Mouse (Mus musculus) left cerebral cortex, postnatal 14 days (tissue): ENCODE measurements at regions not wholly inside any gene's neighbourhood (a gene's known extent, or its start where the extent isn't known, plus 50 kb on each side); places are given as distances from the start of the nearest gene placed in this dataset.
A peak's percentile ranks its signal among the peaks of the same experiment; 100 is the strongest.

Source experiments
- DNase-seq, 2 experiments: peaks; one replicate each; pipeline ENCODE4 v3.0.0; 2021 to 2022; ENCODE audit warnings: low spot score in 2 of 2, mixed read lengths in 1 of 2
- intact Hi-C: fragments of 180-260 bp; cut with DNase I; formaldehyde crosslinking; loops from one replicate; pipeline ENCODE4 v1.15.1; 2025

DNA sequence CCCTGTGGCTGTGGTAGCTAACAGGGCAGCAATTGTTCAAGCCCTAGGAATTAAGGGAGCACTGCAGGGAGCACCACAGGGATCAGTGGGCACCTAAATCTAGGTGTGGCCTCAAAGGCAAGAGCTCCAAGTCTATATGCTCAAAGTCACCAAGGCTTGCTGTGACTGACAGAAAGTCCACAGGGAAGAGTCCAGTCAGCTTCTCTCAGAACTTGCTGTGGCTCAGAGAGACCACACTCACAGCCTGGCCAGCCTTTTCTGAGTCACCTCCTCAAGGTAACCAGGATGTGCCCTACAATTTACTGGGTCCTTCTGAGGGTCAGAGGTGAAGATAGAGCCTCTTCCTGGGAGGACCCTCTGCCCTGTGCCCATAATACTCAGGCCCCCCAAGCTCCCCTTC, 86.7 kb downstream of the Zfp706 start:
- intact Hi-C loops = no loop called here
- no peak for DNase-seq

DNA sequence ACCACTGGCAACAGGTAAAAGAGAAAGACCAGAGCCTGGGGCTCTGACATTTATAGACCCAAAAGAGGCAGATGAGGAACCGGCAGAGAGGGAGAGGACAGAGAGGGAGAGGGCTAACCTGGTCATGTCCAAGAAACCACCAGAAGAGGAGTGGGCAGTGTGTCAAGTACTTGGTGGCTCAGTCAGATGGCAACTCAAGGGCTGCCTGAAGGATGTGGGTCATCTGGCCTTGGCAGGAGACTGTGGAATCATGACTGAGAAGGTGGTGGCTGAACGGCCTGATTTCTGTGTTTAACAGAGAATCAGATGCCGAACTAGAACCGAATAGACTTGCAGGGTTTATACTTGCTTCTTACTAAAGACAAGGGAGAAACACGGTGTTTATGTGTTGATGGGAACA, 87.9 kb downstream of the Zfp706 start:
- intact Hi-C loops = no loop called here

DNA sequence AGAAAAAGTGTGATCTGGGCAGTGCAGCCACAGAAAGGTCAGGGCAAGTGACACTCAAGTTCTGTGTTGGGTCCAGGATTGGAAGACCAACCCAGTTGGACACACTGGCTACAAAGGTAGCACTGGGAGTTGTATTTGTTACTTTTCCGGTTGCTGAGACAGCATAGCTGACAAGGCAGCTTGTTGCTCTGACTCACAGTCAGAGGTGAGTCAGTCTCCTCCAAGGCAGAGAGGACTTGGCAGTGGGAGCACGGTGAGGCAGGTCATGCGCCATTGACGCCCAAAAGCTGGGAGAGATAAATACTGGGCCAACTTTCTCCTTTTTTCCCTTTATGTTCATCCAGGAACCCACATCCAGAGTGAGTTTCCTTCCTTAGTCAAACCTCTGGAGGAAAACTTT, 88.4 kb downstream of the Zfp706 start:
- no peak for DNase-seq
- intact Hi-C loops = no loop called here

More for the DNA sequence above, 87.9 kb downstream of the Zfp706 start:
- DNase-seq = no peak

DNA sequence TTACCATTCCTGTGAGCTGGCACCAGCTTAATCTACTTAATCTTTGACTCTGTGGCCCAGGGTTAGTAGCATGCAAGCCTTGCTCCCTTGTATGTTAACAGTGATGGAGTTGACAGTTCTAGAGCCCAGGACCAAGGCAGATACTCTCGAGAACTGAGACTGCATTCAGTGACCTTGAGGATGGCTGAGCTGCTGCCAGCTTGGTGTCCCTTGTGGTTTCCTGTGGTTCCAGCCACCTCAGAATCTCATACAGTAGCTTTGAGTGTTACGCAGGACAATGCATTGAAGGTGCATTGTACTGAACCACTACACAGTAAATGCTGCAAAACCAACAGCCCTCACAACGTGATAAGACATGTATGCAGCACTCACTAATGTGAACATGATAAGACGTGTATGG, 90.6 kb downstream of the Zfp706 start:
- intact Hi-C loops = no loop called here

DNA sequence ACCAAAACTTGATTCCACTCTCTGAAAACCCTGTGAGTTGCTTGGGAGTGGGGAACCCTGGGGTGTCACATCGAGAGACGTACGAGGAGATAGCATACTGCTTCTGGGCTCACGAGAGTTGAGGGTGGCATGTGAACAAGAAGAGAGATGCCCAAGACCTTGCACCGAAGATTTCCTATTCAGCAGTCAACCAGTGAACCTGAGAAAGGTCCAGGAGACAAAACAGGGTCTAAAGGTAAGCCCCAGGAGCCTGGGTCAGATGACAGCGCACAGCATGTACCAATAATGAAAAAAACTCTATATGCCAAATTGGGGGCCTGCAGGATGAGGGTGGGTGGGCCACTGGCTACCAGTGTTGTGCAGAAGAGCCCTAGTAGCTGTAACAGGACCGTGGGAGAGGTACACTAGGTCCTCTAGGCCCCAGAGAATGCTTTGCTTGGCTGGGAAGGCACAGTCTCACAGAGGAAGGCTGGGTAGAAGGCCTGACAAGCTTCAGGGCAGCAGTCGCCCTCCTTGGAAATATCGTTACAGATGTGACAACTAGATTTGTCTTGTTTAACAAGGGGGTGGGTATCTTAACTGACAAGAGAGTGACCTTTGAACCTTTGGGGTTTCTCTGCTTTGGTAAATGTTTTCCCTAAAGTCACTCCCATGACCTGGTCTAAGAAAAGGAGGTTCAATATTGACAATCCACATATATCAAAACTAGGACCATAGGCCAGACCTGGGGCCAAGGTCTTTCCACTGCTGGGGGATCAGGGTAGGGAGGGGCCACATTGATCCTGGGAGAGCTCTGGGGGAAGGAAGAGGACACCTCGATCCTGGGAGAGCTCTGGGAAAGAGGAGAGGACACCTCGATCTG, 93.1 kb downstream of the Zfp706 start:
- intact Hi-C loops = no loop called here
- no peak for DNase-seq

More for the DNA sequence above, 90.6 kb downstream of the Zfp706 start:
- no peak for DNase-seq

DNA sequence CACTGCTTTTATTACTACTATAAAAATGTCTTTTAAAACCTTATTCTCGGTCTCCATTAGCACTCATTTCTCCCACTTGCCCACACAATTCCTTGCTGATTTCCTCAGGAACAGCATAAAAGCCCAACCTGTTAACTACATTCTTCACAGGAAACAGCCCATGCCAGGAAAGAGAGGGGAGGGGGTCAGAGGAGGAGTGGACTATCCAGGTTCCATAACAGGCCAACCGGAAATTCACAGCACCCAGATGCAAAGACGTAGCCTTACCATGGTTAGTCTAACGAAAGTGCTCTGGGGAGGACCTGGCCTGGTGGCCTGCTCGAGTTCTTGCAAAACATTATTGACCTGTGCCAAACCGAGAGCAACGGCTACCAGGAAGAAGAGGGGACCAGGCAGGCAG, 94.3 kb downstream of the Zfp706 start:
- intact Hi-C loops = no loop called here
- no peak for DNase-seq

DNA sequence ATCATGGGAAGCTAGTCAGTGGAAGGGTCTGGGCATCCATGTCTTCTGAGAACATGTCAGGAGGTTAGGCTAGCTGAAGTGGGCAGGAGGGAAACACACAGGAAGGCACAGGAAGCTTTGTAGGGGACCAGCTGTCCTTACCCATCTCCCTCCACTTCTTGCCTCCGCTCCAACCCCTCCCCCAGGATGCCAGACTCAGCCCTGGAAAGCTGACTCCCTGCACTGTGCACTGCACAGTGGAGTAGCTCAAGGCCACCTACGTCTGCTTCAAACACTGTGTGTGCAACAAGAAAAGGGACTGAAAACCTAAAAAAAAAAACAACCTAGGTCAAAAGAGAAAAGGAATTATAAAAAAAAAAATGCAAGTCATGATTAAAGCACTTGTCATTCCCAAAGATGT, 97.3 kb downstream of the Zfp706 start:
- intact Hi-C loops = no loop called here
- no peak for DNase-seq

DNA sequence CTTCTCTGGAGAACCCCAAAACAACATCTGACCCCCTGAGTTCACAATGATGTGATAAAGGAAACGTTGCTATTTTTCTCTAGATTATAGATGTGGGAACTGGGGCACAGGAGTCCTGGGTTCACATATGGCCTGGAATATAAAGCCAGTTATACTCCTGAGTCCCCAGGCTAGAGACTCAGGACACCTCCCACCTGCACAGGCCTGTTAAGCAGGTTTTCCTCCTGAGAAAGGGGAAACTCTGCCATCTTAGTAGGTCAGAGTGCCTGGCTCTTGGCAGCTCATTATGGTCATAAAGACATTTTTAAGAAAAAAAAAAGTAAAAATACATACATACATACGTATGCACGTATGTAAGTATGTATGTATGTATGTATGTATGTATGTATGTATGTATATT, 98.1 kb downstream of the Zfp706 start:
- intact Hi-C loops = no loop called here
- DNase-seq = no peak

DNA sequence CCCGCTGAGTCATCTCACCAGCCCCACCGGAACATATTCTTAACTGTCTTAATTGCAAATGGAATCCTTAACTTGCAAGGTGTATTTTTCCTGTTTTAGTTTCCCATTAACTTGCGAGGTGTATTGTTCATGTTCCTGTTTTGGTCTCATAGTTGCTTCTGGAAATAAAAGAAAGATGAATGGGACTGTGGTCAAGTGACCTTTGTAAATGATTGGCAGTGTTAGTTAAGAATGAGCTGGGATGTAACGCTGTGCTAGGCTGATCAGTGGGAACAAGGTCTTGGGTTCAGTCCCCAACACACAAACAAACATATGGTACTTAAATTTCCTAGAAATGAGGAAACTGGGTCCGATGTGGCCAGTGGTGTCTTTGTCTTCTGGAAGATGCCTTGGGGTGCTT, 100.8 kb downstream of the Zfp706 start:
- DNase-seq = no peak
- intact Hi-C loops = no loop called here

DNA sequence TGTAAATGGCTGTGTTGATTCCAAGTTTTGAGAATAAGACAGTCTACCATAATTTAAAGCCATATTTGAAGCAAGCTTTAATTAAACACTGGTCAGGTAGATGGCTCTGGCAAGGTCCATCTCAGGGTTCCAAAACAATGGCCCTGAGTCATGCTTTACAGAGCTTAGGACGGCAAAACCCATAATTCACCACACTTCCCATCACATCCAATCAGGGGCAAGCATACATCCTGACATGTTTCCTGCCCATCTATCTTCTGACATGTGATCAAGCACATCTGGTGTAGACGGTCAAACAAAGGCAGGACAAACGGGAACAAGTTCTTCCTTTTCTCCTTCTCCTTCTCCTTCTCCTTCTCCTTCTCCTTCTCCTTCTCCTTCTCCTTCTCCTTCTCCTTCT, 101.5 kb downstream of the Zfp706 start:
- DNase-seq = no peak
- intact Hi-C loops = no loop called here

DNA sequence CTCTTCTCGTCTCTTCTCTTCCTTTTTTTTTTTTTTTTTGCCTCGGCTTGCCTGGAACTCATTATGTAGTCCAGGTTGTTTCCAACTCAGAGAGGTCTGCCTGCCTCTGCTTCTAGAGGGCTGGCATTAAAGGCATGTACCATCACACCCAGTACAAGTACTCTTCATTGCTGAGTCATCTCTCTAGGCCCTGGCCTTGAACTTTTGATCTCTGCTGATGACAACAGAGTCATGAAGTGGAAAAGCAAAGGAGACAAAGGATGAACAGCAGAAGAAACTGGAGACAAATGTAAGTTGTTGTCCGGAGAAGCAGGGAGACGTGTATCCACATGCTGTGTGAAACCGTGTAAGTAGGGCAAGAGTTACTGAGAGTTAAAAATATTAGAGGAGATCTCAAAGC, 103.7 kb downstream of the Zfp706 start:
- no peak for DNase-seq
- intact Hi-C loops = loop anchor here (5.0 kb wide), 1 partner anchor 112 kb away; no protein-coding TSS in a partner anchor

DNA sequence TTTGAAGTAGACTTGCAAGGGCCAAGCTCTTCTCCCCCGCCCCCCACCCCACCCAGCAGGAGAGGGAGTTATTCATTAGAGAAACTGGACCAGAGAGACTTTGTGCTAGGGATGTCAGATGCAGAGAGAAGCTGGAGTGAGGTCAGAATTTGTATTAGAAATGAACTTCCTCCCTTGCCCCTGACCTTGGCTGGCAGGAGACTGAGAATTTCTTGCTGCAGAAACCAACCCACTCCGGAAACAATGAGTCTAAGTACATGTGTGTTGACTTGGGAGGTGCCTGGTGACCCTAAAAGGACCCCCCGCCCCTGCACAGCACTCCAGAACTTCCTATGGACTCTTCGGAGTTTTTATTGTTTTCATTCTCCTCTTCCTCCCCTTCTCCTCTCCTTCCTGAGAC, 104.3 kb downstream of the Zfp706 start:
- DNase-seq = no peak
- intact Hi-C loops = loop anchor here (5.0 kb wide), 1 partner anchor 111 kb away; no protein-coding TSS in a partner anchor

DNA sequence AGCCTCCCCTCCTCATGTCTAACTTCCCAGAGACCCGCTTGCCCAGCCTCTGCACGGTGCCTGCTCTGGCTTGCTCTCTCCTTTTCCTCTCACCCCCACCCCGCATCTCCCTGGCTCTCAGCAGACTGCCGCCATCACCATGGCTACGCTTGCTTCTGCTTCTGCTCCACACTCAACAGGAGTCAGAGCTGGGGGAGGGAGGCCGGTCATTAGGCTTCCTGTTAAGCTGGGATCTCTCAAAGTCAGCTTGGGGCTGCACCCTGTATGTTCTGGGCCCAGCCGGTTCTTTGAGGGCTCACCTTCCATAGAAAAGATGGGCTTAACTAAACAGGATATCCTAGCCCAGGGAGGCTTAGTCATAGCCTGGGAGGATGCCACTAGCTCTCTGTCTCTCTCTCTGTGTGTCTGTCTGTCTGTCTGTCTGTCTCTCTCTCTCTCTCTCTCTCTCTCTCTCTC, 105.7 kb downstream of the Zfp706 start:
- DNase-seq = peak; percentile 74 to 82
- intact Hi-C loops = loop anchor here (5.0 kb wide), 1 partner anchor 110 kb away; no protein-coding TSS in a partner anchor

DNA sequence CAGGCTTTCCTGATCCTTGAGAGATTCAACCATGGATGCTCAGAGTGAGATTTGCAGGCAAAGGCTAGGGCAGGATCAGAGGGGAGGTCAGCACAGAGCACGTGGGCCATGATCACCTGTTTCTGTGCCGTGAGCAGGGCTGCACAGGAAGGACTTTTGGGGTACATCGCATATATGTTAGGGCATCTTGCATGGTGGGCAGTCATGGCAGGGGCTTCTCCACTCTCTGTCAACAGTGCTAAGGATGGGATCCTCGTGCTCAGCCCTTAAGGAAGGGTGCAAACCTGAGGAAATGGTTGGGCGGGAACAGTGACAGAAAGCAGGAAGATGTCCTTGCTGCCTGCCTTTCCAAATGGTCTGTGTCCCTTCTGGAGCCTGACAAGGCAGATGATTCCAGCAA, 106.2 kb downstream of the Zfp706 start:
- no peak for DNase-seq
- intact Hi-C loops = loop anchor here (5.0 kb wide), 1 partner anchor 109 kb away; no protein-coding TSS in a partner anchor

DNA sequence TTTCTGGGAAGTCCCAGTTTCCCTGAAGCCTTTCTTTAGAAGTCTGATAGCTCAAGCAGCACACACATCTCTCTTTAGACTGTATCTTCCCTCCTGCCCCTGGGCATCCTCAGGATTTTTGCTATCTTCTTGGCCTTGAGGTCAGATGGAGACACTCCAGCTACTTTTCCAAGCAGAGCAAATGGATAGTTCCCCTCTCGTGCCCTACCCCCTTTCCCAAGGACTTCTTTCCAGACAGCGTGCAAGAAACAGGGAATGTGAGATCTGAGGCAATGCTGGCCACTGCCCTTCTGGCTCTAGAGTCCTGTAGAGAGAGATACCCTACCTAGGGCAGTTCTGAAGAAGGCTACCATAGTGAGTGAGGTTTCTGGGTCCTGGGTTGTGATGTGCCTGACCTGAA, 106.6 kb downstream of the Zfp706 start:
- DNase-seq = no peak
- intact Hi-C loops = loop anchor here (5.0 kb wide), 1 partner anchor 109 kb away; no protein-coding TSS in a partner anchor

DNA sequence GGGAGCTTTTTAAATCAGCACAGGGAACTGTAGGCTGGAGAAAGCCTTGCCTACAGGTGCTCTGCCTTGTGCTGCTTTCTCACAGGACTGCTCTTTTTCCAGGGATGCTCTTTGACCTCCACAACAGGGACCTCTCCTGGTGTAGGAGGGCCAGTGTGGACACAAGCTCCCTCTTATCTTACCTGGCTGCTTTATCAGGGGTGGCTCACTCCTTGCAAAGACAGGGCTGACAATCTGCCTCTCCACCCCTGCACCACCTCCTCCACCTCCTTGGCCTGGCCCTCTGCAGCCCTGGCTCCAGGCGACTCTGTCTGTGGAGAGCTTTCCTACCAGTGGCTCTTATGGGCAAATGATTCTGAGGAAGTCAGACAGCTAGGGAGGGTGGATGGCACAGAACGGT, 107.7 kb downstream of the Zfp706 start:
- intact Hi-C loops = loop anchor here (5.0 kb wide), 1 partner anchor 108 kb away; no protein-coding TSS in a partner anchor
- no peak for DNase-seq

DNA sequence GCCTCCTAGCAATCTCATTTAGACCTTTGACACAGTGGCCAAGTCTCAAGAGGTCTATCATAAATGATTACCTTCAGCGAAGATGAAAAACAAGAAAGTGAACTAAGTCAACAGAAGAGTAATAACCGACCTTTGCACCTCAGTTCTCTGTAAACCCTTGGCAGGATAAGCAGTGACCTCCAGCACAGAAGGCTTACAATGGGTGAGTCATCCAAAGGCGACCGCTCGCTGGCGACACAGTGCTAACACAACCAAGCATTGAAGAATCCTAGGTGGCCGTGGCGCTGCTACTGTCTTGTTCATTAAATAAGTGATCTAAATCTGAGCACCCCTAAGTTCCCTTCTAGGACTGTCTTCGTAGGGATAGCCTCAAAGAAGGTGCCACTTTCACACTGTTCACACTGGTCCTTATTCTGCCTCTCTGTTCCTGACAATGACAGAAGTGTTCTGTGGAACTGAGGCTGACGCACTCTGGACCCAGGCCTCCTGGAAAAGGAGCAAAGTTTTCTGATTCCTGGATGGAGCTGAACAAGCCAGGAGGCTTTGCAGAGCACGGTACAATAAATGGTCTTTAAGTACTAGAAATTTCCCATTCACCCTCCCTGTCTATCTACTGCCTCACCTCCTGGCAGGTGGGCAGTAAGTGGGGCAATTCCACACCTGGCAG, 108.6 kb downstream of the Zfp706 start:
- DNase-seq = no peak
- intact Hi-C loops = no loop called here

DNA sequence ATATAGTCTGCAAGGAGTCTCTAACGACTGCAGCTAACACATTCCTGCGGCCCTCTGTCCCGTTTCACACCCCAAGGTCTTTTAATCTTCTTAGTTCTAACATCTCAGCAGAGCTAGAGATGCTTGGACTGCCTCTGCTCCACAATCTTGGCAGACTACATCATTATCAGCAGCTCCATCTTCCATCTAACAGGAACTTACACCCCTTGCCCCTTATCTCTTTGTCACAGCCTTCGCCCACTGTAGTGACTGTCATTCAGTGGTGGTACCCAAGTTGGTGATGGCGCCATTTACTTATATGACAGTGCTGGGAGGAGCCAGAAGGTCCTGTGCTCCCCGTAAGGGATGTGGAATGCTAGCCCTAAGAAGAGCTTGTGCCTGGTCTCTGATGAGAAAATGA, 109.2 kb downstream of the Zfp706 start:
- intact Hi-C loops = no loop called here
- no peak for DNase-seq

DNA sequence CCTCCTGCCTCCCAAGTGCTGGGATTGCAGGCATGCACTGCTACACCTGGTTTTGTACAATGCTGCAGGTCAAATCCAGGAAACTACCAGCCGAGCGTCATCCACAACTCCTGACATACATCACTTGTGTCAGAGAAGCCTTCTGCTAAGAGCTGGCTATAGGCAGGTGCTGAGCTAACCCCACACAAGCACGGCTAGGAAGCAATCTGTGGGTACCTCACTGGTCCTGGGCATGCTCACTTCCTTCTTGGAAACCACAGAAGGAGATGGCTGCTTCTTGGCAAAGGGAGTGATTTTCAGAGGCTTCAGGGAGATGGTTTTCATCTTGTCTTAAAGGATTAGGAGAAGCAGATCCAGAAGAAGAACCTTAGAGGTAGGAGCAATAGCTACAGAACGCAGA, 111.3 kb downstream of the Zfp706 start:
- no peak for DNase-seq
- intact Hi-C loops = no loop called here

DNA sequence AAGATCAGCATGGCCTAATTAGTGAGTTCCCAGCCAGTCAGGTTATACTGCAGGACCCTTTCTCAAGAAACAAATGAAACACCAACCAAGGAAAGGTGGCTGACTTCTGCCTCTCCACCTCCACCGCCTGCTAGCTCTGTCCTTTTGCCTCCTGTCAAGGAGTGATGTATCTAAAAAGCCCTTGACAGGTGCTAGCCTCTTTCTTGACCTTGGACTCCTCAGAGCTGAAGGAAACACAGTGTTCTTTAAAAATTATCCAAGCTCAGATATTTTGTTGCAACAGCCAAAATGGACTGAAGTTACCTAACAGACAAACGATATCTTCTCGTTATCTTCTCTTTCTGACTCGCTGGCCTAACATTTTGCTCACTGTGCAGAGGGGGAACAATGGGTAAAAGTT, 112.5 kb downstream of the Zfp706 start:
- intact Hi-C loops = no loop called here

More for the DNA sequence above, 112.5 kb downstream of the Zfp706 start:
- no peak for DNase-seq
